Mouse (Mus musculus): ENCODE data around the gene Gdap1l1.
"Not testable (repeated sequence)": the region's sequence is repeated elsewhere in the genome, so short reads cannot be mapped to it uniquely, and the experiment has no call there.

Gdap1l1 gene

GRCm38 (mm10) chr2:163438246-163438618, at the start of gene Gdap1l1:
Gene Gdap1l1, plus strand, starts transcription at chr2:163438476.
- in situ Hi-C loops (cut with MboI, MseI) = no loop called here

GRCm38 (mm10) chr2:163392436-163392835, 45.8 kb upstream of the Gdap1l1 start:
- in situ Hi-C loops (cut with MboI, MseI) = no loop called here

GRCm38 (mm10) chr2:163393241-163393640, 45.0 kb upstream of the Gdap1l1 start:
- in situ Hi-C loops (cut with MboI, MseI) = no loop called here

GRCm38 (mm10) chr2:163393976-163394375, 44.3 kb upstream of the Gdap1l1 start:
- in situ Hi-C loops (cut with MboI, MseI) = no loop called here

GRCm38 (mm10) chr2:163394977-163395376, 43.3 kb upstream of the Gdap1l1 start:
- in situ Hi-C loops (cut with MboI, MseI) = loop anchor here (5.0 kb wide), 1 partner anchor 43 kb away; no protein-coding TSS in a partner anchor

GRCm38 (mm10) chr2:163397071-163397470, 41.2 kb upstream of the Gdap1l1 start:
- in situ Hi-C loops (cut with MboI, MseI) = loop anchor here (5.0 kb wide), 1 partner anchor 45 kb away; no protein-coding TSS in a partner anchor

GRCm38 (mm10) chr2:163397905-163398304, 40.4 kb upstream of the Gdap1l1 start, which contains the start of gene Jph2:
Gene Jph2, minus strand, starts transcription at chr2:163397993.
- in situ Hi-C loops (cut with MboI, MseI) = loop anchor here (5.0 kb wide), 1 partner anchor 46 kb away; no protein-coding TSS in a partner anchor

GRCm38 (mm10) chr2:163398770-163399169, 39.5 kb upstream of the Gdap1l1 start:
- in situ Hi-C loops (cut with MboI, MseI) = loop anchor here (5.0 kb wide), 1 partner anchor 46 kb away; no protein-coding TSS in a partner anchor

- in situ Hi-C loops (cut with MboI, MseI) = loop anchor here (5.0 kb wide), 1 partner anchor 47 kb away; no protein-coding TSS in a partner anchor
These were observed 39.1 kb upstream of the Gdap1l1 start for GRCm38 (mm10) chr2:163399222-163399621.

- in situ Hi-C loops (cut with MboI, MseI) = no loop called here
These were observed 37.1 kb upstream of the Gdap1l1 start for GRCm38 (mm10) chr2:163401221-163401620.

- in situ Hi-C loops (cut with MboI, MseI) = no loop called here
These were observed 34.0 kb upstream of the Gdap1l1 start for GRCm38 (mm10) chr2:163404037-163404815.

GRCm38 (mm10) chr2:163410211-163410610, 28.1 kb upstream of the Gdap1l1 start:
- in situ Hi-C loops (cut with MboI, MseI) = no loop called here

GRCm38 (mm10) chr2:163411344-163411743, 26.9 kb upstream of the Gdap1l1 start:
- in situ Hi-C loops (cut with MboI, MseI) = not testable (repeated sequence)

GRCm38 (mm10) chr2:163411840-163412239, 26.4 kb upstream of the Gdap1l1 start:
- in situ Hi-C loops (cut with MboI, MseI) = no loop called here

- in situ Hi-C loops (cut with MboI, MseI) = no loop called here
These were observed 25.9 kb upstream of the Gdap1l1 start for GRCm38 (mm10) chr2:163412419-163412818.

- in situ Hi-C loops (cut with MboI, MseI) = no loop called here
These were observed 25.3 kb upstream of the Gdap1l1 start for GRCm38 (mm10) chr2:163412846-163413590.

GRCm38 (mm10) chr2:163417026-163417425, 21.2 kb upstream of the Gdap1l1 start:
- in situ Hi-C loops (cut with MboI, MseI) = no loop called here

- in situ Hi-C loops (cut with MboI, MseI) = no loop called here
These were observed 20.4 kb upstream of the Gdap1l1 start for GRCm38 (mm10) chr2:163417830-163418229.

- in situ Hi-C loops (cut with MboI, MseI) = no loop called here
These were observed 19.4 kb upstream of the Gdap1l1 start for GRCm38 (mm10) chr2:163418841-163419345.

GRCm38 (mm10) chr2:163419346-163420045, 18.8 kb upstream of the Gdap1l1 start:
- in situ Hi-C loops (cut with MboI, MseI) = loop anchor here (5.0 kb wide), 1 partner anchor 43 kb away; no protein-coding TSS in a partner anchor

GRCm38 (mm10) chr2:163420366-163420886, 17.9 kb upstream of the Gdap1l1 start:
- in situ Hi-C loops (cut with MboI, MseI) = loop anchor here (5.0 kb wide), 1 partner anchor 42 kb away; no protein-coding TSS in a partner anchor

All from T-helper 2 cell (primary cell).